Mouse (Mus musculus) c-Kit-positive CD71-negative TER-119-negative erythroid progenitor cells, embryonic 14.5 days (primary cell): ENCODE data around the gene Hist1h2bm.
A peak's percentile ranks its signal among the peaks of the same experiment; 100 is the strongest.
"Not testable (repeated sequence)": the region's sequence is repeated elsewhere in the genome, so short reads cannot be mapped to it uniquely, and the experiment has no call there.

Source experiments
- DNase-seq: peaks from one replicate; pipeline ENCODE4 v3.0.0-alpha.2; 2013; ENCODE audit warnings: low read depth

Hist1h2bm gene

GRCm38 (mm10) chr13:21721757-21722372 is at the start of gene Hist1h2bm:
Gene Hist1h2bm (plus strand): TSS chr13:21722044.
- peak; percentile 77 for DNase-seq

GRCm38 (mm10) chr13:21677305-21677704 is 44.5 kb upstream of the Hist1h2bm start, which contains the start of gene Olfr1360:
Gene Olfr1360 (minus strand): TSS chr13:21677405.
- DNase-seq: no peak

GRCm38 (mm10) chr13:21697811-21698210 is 24.0 kb upstream of the Hist1h2bm start, which contains the start of gene Olfr1359:
Gene Olfr1359 (plus strand): TSS chr13:21698111.
- DNase-seq: no peak

GRCm38 (mm10) chr13:21706669-21707068 is 15.2 kb upstream of the Hist1h2bm start:
- DNase-seq: no peak

DNA sequence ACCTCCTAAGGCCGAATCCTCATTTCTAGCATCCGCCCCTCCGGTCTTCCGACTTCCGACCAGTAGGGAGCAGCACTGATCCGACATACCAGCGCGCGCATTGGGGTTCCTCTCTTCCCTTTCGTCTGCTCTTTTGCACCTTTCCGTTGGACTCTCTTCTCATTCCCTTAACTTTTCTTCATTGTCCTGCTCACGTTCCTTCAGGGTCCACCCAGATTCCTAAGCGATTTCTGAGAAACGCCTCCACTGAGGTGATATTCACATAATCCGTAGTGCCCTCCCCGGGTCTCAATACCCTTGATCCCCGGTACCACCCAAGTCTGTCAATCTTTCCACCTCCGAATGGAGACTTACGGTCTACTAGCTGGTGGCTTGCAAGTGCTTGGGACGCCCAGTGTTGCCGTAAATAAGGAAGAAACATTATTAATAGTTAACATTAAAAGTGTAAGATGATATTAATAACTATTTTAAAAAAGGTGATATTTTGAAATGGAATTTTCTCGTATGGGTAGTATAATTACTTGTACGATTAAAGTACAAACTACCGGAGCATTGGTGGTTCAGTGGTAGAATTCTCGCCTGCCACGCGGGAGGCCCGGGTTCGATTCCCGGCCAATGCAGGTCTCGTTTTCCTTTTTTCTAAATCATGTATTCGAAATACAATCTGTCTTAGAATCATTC is 11.7 kb upstream of the Hist1h2bm start:
- peak; percentile 78 for DNase-seq

GRCm38 (mm10) chr13:21710821-21711525 is 10.9 kb upstream of the Hist1h2bm start:
- DNase-seq: no peak

DNA sequence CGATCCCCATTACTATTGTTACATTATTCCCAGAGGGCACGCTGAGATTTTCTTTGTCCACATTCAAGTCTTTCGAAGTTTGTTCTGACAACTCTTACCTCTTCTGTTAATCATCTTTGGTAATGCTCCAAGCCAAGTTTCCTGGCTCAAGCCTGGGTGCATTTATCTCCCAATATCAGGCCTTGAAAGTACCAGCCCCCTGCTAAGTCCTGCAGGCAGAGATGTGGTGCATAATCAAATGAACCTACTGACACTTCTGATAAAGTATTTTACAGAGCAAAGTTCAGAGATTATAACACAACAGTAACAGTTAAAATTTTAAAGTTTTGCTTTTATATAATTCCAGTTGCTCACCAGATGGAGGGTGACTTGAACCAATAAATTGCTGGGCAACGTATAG is 10.1 kb upstream of the Hist1h2bm start:
- DNase-seq: no peak

DNA sequence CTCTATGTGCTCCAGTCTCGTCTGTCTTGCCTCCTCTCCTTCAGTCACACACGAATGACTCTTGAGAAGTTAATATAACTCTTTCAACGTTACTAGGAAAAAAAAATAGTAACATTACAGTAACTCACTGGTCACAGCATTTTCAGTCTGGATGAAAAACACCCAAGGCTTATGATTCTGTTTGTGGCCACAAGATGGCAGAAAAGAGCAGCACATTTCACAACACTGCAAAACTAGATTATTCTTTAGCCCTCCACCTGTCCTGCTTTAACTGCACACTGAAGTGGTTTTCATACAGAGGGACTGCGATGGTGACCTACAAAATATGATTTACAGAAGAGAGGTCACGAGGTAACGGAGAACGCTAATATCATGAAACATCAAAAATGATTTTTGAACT is 7.1 kb upstream of the Hist1h2bm start:
- DNase-seq: peak; percentile 64

- DNase-seq: no peak
Measured at GRCm38 (mm10) chr13:21715131-21715863, 6.5 kb upstream of the Hist1h2bm start.

DNA sequence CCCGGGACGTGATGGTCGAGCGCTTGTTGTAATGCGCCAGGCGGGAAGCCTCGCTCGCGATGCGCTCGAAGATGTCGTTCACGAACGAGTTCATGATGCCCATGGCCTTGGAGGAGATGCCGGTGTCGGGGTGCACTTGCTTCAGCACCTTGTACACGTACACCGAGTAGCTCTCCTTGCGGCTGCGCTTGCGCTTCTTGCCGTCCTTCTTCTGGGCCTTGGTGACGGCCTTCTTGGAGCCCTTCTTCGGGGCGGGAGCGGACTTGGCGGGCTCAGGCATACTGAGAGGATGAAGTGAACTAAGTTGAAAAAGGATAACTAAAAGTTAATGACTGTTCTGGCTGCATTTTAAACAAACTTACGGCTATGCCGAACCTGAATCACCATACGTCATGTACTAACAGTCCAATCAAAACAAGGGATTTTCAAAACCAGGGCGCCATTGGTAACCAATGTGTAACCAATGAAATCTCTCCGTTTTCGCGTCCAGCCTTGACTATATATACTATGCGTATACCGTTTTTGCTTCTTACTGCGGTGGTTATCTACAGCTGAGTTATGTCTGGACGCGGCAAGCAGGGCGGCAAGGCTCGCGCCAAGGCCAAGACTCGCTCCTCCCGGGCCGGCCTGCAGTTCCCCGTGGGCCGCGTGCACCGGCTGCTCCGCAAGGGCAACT is 5.8 kb upstream of the Hist1h2bm start, which contains the start of the genes Hist1h2bl and Hist1h2ai:
TSS of gene Hist1h2bl (minus strand) at position 280 of the 676 bp plus-strand sequence.
TSS of gene Hist1h2ai (plus strand) at position 559 of the 676 bp plus-strand sequence.
- peak; percentile 90 for DNase-seq

GRCm38 (mm10) chr13:21716540-21717391 is 5.1 kb upstream of the Hist1h2bm start:
- not testable (repeated sequence) for DNase-seq

- peak; percentile 83 for DNase-seq
Measured at GRCm38 (mm10) chr13:21717397-21718357, 4.2 kb upstream of the Hist1h2bm start, which contains the start of gene Hist1h3h. Gene Hist1h3h (plus strand): TSS chr13:21717659.

DNA sequence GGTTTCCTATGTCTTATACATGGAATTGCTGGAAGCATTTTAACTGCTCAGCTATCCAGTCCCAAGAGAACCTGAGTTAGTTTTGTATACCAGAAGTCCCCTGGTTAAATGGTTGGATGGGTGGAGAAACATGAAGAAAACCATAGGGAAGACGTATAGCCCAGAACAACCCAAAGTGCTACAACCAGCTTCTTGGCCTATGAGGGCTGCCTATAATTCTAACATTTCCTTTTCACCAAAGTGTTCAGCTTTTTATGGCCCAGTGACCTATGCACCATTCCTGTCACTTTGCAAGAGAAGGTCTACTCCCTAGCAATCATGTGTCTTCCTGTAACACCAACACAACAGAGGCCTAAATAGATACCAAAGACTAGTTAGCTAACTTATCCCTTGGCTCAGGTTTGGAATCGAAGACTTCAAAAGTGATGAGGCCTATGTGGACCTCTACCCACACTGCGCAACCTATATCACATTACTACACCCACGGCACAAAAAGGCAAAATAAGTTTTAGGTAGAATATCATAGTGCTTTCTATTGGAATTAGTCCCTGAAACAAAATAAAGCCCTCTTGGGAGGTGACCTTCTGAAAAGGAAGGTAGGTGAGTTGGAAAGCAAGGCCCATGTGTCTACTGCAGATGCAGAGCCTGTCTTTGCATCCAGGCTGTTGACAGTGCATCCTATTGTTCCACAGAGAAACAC is 3.3 kb upstream of the Hist1h2bm start:
- no peak for DNase-seq

GRCm38 (mm10) chr13:21721107-21721756 is 612 bp upstream of the Hist1h2bm start:
- not testable (repeated sequence) for DNase-seq

DNA sequence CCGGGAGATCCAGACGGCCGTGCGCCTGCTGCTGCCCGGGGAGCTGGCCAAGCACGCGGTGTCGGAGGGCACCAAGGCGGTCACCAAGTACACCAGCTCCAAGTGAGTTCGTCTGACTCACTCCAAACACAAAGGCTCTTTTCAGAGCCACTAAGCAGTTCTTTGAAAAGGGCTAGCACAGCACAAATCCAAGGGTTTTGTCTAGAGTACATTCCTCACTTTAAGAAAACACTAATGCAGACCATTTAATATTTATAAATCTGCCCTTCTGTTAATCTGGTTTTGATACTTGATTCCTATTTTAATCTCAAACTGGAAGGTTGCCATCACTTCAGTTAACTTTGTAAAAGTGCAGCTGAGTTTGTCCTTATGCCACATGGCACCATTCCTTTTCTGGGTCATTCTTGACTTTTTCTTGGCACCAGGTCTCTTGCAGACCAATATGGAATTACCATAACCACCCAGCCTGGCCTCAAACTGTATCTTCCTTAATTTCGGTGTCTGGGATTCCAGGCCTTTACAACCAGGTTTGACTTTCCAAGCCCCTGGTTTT is 605 bp downstream of the Hist1h2bm start:
- no peak for DNase-seq

DNA sequence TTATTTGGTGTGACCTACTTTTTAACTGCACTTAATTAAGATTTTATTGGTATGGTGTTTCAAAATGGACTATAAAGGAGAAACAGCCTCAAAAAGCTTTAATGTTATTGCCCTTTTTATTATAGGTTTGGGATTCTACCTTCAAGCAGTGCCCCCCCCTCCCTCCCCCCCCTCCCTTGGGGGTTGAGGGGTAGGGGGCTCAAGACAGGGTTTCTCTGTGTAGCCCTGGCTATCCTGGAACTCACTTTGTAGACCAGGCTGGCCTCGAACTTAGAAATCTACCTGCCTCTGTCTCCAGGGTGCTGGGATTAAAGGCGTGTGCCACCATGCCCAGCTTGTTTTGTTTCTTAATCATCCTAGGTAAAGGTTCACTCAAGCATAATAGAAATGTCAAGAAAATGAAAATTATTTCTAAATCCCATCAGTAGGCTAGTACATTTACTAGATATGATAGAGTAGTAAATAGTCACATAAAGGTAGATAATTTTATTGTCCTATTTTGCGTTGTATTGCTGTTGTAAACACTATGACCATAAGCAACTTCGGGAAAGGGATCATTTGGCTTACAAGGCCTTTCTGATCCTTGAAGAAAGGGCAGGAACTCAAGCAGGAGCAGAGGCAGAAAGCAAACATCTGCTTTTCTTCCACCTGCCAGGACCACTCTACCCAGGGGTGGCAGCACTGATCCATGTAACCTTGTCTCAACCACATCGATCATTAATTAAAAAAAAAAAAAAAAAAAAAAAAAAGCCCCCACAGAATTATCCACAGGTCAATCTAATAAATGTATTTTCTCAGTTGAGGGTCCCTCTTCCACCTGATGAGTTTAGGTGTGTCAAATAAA is 1.4 kb downstream of the Hist1h2bm start:
- no peak for DNase-seq
